Mouse (Mus musculus): ENCODE measurements around the gene Acox3. TPM values are rescaled to one million over a fixed set of nuclear protein-coding genes. Genes with fewer than 3 reads are reported as not detected.

Acox3 gene
- polyA plus RNA-seq, 1 experiment = 63.0 TPM

DNA sequence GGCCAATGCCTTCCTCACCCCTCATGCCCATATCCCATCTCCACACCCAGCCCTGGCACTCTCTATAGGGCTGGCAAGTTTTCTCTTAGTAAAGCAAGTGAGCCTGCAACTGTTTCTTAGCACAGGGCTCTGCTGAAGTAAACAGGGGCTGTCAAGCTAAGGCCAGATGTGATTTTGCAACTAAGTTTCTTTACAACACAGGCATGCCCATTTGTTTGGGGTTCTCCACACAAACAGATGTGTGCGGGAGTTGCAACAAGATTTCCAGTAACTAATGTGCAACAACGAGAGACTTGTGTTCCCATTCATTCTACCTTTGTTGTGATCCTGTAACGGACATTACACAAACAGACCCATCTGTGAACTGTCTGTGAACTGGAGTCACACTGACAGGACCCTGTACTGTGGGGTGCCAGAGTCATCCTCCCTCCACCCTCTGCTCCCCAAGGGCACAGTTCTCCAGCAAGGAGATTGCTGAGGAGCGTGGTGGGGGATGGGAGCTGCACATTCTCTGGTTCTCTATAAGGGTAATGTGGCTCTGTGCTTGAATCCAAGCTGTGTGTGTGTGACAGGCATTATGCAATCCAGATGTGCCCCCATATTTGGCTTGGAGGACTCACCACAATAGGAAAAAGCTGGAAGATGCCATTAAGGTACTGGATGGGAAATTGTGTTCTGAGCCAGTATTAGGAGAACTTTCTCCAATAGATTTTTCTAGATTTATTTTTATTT lies 41.6 kb upstream of the Acox3 start:
- 76% methylated on average over 4 of the region's 4 CpGs for WGBS
- DNase-seq (ENCODE audit: low read depth in 1 of 2, low spot score in 2 of 2) = no peak
- TF ChIP-seq POLR2A (IDR thresholded peaks at IDR 0.05; ENCODE audit: low read depth, low read length) = no peak
- Histone ChIP-seq H3K27me3 (ENCODE audit: control insufficient read depth, insufficient read depth, low read length) (no peaks in the 10 kb centered on the region), H3K4me3 (ENCODE audit: extremely low read depth, insufficient read depth, insufficient read length) (no peak overlapping the region), H3K4me1 (ENCODE audit: control insufficient read depth, insufficient read depth, insufficient read length) (no peaks in the 10 kb centered on the region), H3K36me3 (ENCODE audit: control insufficient read depth, insufficient read depth, low read length) (no peaks in the 10 kb centered on the region), H3K27ac (ENCODE audit: insufficient read depth, low read length) (no peak overlapping the region; the same call in 1 of the 2 replicates)

DNA sequence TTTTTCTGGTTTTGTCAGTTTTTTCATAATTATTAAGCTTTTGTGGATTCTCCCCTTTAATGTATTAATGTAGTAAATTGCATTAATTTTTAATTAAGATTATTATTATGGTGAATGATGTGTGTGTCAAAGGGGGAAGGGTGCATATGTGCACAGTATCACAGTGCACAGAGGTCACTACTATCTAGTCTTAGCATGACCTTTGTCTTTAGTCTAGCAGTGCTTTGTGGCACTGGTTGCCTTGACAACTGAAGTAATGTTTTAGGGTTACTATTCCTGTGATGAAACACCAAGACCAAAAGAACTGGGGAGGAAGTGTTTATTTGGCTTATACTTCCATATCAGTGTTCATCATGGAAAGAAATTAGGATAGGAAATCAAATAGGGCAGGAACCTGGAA lies 36.7 kb upstream of the Acox3 start:
- TF ChIP-seq CTCF (IDR thresholded peaks at IDR 0.05; ENCODE audit: extremely low read depth, insufficient read depth, insufficient read length, insufficient replicate concordance) (no peak), POLR2A (IDR thresholded peaks at IDR 0.05; ENCODE audit: low read depth, low read length) (no peak)
- DNase-seq (ENCODE audit: low read depth in 1 of 2, low spot score in 2 of 2) = no peak
- no peaks in the 10 kb centered on the region for H3K27me3 ChIP-seq (ENCODE audit: control insufficient read depth, insufficient read depth, low read length)
- H3K4me3 ChIP-seq (ENCODE audit: extremely low read depth, insufficient read depth, insufficient read length) = no peak overlapping the region
- H3K4me1 ChIP-seq (ENCODE audit: control insufficient read depth, insufficient read depth, insufficient read length) = no peaks in the 10 kb centered on the region
- no peak overlapping the region for H3K27ac ChIP-seq (ENCODE audit: insufficient read depth, low read length)
- no peaks in the 10 kb centered on the region for H3K36me3 ChIP-seq (ENCODE audit: control insufficient read depth, insufficient read depth, low read length)

DNA sequence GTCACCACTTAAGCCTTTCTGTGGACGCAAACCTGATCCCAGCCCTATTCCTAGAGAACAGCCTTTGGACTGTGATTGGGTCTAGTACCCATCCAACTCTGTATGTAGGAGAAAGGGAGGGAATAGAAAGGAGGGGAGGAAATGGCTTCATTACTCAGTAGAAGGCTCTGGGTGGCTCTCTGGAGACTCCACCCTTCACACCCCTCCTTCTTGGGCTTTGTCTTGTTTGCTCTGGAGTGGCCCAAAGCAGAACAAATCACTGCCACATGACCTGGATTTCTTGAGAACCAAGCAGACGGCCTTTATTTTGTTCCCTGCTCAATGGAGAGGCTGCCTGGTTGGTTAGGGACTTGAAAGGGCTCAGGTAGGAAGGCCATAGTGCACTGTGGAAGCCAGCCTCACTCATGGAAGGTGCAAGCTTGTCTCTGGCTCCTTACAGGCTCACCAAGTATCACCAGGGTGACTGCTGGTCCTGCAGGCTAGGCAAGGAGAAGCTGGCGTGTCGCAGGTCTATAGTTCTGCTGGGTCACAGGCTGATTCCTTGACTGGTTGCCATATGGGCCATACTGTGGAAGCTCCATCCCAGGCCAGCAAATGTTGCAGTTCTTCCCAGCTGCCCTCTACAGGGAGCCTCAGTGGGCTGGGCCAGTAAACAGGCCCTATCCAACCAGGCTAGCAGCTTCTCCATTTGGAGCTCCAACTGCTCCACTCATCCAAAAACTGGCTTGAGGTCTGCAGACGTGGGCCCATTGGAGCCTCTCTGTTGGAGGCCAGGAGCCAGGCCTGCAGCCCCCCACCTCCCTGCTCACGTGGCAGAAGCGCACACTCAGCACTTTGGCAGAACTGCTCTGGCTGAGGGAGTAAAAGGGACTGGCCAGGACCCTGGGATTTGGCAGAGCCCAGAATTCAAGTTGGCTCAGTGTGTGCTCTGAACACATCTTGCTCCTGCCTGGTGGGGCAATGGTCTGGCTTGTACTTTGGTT lies 30.7 kb upstream of the Acox3 start:
- Histone ChIP-seq H3K4me1 (ENCODE audit: control insufficient read depth, insufficient read depth, insufficient read length) (no peaks in the 10 kb centered on the region), H3K4me3 (ENCODE audit: extremely low read depth, insufficient read depth, insufficient read length) (no peak overlapping the region), H3K27ac (ENCODE audit: insufficient read depth, low read length) (no peak overlapping the region), H3K36me3 (ENCODE audit: control insufficient read depth, insufficient read depth, low read length) (peaks cover 7% of the 10 kb centered on the region), H3K27me3 (ENCODE audit: control insufficient read depth, insufficient read depth, low read length) (no peaks in the 10 kb centered on the region)
- no peak for DNase-seq (ENCODE audit: low read depth in 1 of 2, low spot score in 2 of 2)
- TF ChIP-seq CTCF (IDR thresholded peaks at IDR 0.05; ENCODE audit: extremely low read depth, insufficient read depth, insufficient read length, insufficient replicate concordance) = no peak
- TF ChIP-seq POLR2A (IDR thresholded peaks at IDR 0.05; ENCODE audit: low read depth, low read length) = no peak
- WGBS = 55% methylated on average over 7 of the region's 7 CpGs

DNA sequence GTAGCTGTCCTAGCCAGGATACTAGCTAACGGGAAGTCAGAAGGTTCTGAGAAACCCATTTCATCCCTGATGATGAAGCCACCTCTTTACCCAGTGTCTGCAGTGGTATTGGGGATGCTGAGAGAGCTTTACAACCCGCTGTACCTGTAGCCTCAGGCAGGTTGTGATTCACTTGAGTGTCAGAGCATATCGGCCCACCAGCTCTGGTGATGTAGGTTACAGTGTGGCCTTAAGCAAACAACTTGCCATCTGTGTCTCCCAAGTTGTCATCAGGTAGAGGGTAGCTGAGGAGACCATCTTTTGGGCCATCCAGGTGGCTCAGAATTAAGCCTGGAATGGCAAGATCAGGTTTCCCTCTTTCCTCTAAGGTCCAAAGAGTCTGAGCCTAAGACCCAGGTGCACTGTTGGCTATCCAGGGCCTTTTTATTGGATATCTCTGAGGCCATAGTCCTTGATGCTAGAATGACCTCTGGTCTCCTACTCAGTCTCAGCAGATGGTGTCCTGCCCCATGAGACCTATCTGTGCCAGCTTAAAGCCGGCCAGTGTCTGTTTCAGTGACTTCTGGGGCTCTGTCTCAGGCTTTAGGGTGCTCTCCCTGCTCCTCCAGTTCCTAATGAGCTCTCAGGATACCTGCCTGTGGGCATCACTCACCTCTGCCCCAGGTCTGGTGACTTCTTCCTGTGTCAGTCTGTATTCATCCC lies 29.9 kb upstream of the Acox3 start:
- no peak for DNase-seq (ENCODE audit: low read depth in 1 of 2, low spot score in 2 of 2)
- Histone ChIP-seq H3K4me1 (ENCODE audit: control insufficient read depth, insufficient read depth, insufficient read length) (no peaks in the 10 kb centered on the region), H3K36me3 (ENCODE audit: control insufficient read depth, insufficient read depth, low read length) (peaks cover 15% of the 10 kb centered on the region), H3K4me3 (ENCODE audit: extremely low read depth, insufficient read depth, insufficient read length) (no peak overlapping the region), H3K27me3 (ENCODE audit: control insufficient read depth, insufficient read depth, low read length) (no peaks in the 10 kb centered on the region), H3K27ac (ENCODE audit: insufficient read depth, low read length) (no peak overlapping the region)
- TF ChIP-seq CTCF (IDR thresholded peaks at IDR 0.05; ENCODE audit: extremely low read depth, insufficient read depth, insufficient read length, insufficient replicate concordance) = no peak
- TF ChIP-seq POLR2A (IDR thresholded peaks at IDR 0.05; ENCODE audit: low read depth, low read length) = no peak
- 86% methylated on average over 4 of the region's 4 CpGs for WGBS

DNA sequence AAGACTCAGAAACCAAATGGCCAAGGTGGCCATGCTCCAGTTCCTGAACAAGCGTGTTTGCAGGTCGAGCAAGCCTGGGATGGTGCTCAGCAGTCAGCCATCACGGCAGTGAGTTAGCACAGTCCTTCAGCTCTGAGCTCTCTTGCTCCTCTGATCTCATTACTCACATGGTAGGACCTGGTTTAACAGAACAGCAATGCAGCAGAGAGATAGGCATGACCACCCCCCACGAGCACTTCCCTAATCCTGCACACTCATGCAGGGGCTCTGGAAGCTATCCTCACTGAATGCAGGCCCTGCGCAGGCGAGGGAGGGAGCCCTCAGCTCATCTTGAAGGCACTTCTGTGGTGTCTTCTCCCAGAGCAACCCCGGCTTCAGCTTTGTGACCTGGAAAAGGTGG lies 26.4 kb upstream of the Acox3 start:
- H3K27me3 ChIP-seq (ENCODE audit: control insufficient read depth, insufficient read depth, low read length) = no peaks in the 10 kb centered on the region
- H3K4me1 ChIP-seq (ENCODE audit: control insufficient read depth, insufficient read depth, insufficient read length) = no peaks in the 10 kb centered on the region
- no peak overlapping the region for H3K4me3 ChIP-seq (ENCODE audit: extremely low read depth, insufficient read depth, insufficient read length)
- TF ChIP-seq POLR2A (IDR thresholded peaks at IDR 0.05; ENCODE audit: low read depth, low read length) (no peak), CTCF (IDR thresholded peaks at IDR 0.05; ENCODE audit: extremely low read depth, insufficient read depth, insufficient read length, insufficient replicate concordance) (no peak)
- no peak overlapping the region for H3K27ac ChIP-seq (ENCODE audit: insufficient read depth, low read length)
- peaks cover 20% of the 10 kb centered on the region for H3K36me3 ChIP-seq (ENCODE audit: control insufficient read depth, insufficient read depth, low read length)
- no peak for DNase-seq (ENCODE audit: low read depth in 1 of 2, low spot score in 2 of 2)
- WGBS = 89% methylated on average over 7 of the region's 7 CpGs

DNA sequence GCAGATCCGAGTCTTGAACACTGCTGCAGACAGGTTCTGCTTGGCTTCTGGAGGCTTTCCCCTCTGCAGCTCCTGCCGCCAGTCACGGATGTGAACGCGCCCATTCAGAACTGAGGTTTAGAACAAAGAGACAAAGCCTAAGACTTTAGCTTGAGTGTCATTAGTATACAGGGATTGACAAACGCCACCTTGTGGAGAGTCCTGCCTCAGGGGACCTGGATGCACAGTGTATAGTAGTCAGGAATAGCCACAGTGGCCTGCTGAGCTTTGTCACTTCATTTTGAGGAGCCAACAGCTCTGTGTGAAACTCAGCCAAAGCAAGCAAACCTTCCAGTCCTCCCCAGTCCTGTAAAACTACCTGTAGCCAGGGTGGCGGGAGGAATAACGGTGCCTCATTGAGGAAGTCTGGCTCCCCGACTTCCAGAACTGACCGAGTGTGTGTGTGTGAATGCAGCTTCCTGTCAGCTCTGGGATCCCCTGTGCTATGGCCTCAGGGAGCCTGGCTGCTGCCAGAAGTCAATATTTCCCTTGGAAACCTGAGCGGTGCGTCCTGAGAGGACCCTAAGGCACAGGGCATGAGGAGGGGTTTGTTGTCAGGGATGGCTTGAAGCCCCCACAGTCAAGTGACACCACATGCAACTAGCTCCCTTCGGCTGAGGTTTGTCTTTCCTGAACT lies 24.8 kb upstream of the Acox3 start:
- 90% methylated on average over 13 of the region's 13 CpGs for WGBS
- TF ChIP-seq CTCF (IDR thresholded peaks at IDR 0.05; ENCODE audit: extremely low read depth, insufficient read depth, insufficient read length, insufficient replicate concordance) = no peak
- no peak for TF ChIP-seq POLR2A (IDR thresholded peaks at IDR 0.05; ENCODE audit: low read depth, low read length)
- DNase-seq (ENCODE audit: low read depth in 1 of 2, low spot score in 2 of 2) = no peak
- no peak overlapping the region for H3K27ac ChIP-seq (ENCODE audit: insufficient read depth, low read length)
- no peaks in the 10 kb centered on the region for H3K27me3 ChIP-seq (ENCODE audit: control insufficient read depth, insufficient read depth, low read length)
- H3K36me3 ChIP-seq (ENCODE audit: control insufficient read depth, insufficient read depth, low read length) = peaks cover 27% of the 10 kb centered on the region
- no peaks in the 10 kb centered on the region for H3K4me1 ChIP-seq (ENCODE audit: control insufficient read depth, insufficient read depth, insufficient read length)
- H3K4me3 ChIP-seq (ENCODE audit: extremely low read depth, insufficient read depth, insufficient read length) = no peak overlapping the region

All from spleen, adult 2 months (tissue).